Mouse (Mus musculus) hindbrain, embryonic 14.5 days (tissue): ENCODE results near the gene Usp39. TPM values are rescaled to one million over a fixed set of nuclear protein-coding genes. Genes with fewer than 3 reads are reported as not detected.

ENCODE experiments used
- ATAC-seq: fragments of 200-750 bp; cut with Nextera tagmentation; 2 replicates; pipeline ENCODE4 v1.8.0; 2017; ENCODE audit warnings: moderate number of reproducible peaks, mild to moderate bottlenecking, moderate TSS enrichment, moderate library complexity; ENCODE audit not compliant: low FRiP score
- DNase-seq: peaks from one replicate; pipeline ENCODE4 v3.0.0-alpha.2; 2015; ENCODE audit warnings: low spot score
- H3K27ac ChIP-seq: fragments of 300-500 bp; sonication (generic); 2 replicates; pipeline ENCODE4 v1.5.1; 2014; ENCODE audit warnings: mild to moderate bottlenecking, moderate library complexity
- H3K27me3 ChIP-seq: fragments of 300-500 bp; sonication (generic); 2 replicates; pipeline ENCODE4 v1.6.1; 2014; ENCODE audit warnings: mild to moderate bottlenecking, low read length, mixed read lengths; ENCODE audit not compliant: control insufficient read depth, insufficient read depth
- H3K36me3 ChIP-seq: fragments of 300-500 bp; sonication (generic); replicated peaks from 2 replicates; pipeline ENCODE4 v1.6.1; 2014; ENCODE audit not compliant: control insufficient read depth, insufficient read depth
- H3K4me1 ChIP-seq: fragments of 300-500 bp; sonication (generic); replicated peaks from 2 replicates; pipeline ENCODE4 v1.6.1; 2014; ENCODE audit warnings: antibody characterized with exemption, low read length, mixed read lengths; ENCODE audit not compliant: control insufficient read depth, insufficient read depth
- H3K4me2 ChIP-seq: fragments of 300-500 bp; sonication (generic); replicated peaks from 2 replicates; pipeline ENCODE4 v1.6.1; 2014; ENCODE audit warnings: mild to moderate bottlenecking, moderate library complexity
- H3K4me3 ChIP-seq: fragments of 300-500 bp; sonication (generic); replicated peaks from 2 replicates; pipeline ENCODE4 v1.5.1; 2014; ENCODE audit warnings: mild to moderate bottlenecking, low read length
- H3K9ac ChIP-seq: fragments of 300-500 bp; sonication (generic); 2 replicates; pipeline ENCODE4 v1.6.1; 2014
- H3K9me3 ChIP-seq: fragments of 300-500 bp; sonication (generic); 2 replicates; pipeline ENCODE4 v1.6.1; 2016; ENCODE audit warnings: low read length; ENCODE audit not compliant: control insufficient read depth
- WGBS: fragments of 180-500 bp; shearing (Covaris S2); extraction: QIAGEN DNeasy Blood & Tissue Kit; methylation state at CpG from one replicate; pipeline ENCODE4 v1.1.7; 2014; 5-methylcytosine and 5-hydroxymethylcytosine counted together
- polyA plus RNA-seq: library from polyadenylated mRNA; unstranded; fragments of >200 nt; fragmentation: Nextera tagmentation; extraction: Ambion mirVana; gene quantifications from 2 replicates; pipeline ENCODE4 v1.2.1, GENCODE M21; 2014

The Usp39 gene
- polyA plus RNA-seq, 1 experiment from 2014 or later = 54.3 TPM

GRCm38 (mm10) chr6:72374820-72375563, 30.0 kb upstream of the Usp39 start:
- DNase-seq (no peak), ATAC-seq (no peak)
- WGBS = 88% methylated on average over 15 of the region's 15 CpGs

GRCm38 (mm10) chr6:72374206-72374605, 29.2 kb upstream of the Usp39 start:
- no peaks in the 10 kb centered on the region for H3K4me1 ChIP-seq
- peaks cover 3% of the 10 kb centered on the region; the same call in 1 of the 2 replicates for H3K27me3 ChIP-seq
- 74% methylated on average over 7 of the region's 7 CpGs for WGBS
- no peaks in the 10 kb centered on the region for H3K9me3 ChIP-seq
- DNase-seq = no peak
- H3K36me3 ChIP-seq = no peaks in the 10 kb centered on the region
- H3K4me3 ChIP-seq = no peak overlapping the region
- H3K27ac ChIP-seq = no peak overlapping the region
- no peak overlapping the region for H3K4me2 ChIP-seq
- H3K9ac ChIP-seq = no peak overlapping the region
- ATAC-seq = no peak

More at GRCm38 (mm10) chr6:72374820-72375563, 30.0 kb upstream of the Usp39 start:
- Histone ChIP-seq H3K4me1 (no peaks in the 10 kb centered on the region), H3K27me3 (peaks cover 11% of the 10 kb centered on the region), H3K4me2 (no peak overlapping the region), H3K27ac (no peak overlapping the region), H3K36me3 (no peaks in the 10 kb centered on the region), H3K9ac (no peak overlapping the region), H3K9me3 (no peaks in the 10 kb centered on the region), H3K4me3 (no peak overlapping the region)

- no peak overlapping the region for H3K9ac ChIP-seq
- no peak overlapping the region for H3K4me3 ChIP-seq
- DNase-seq = no peak
- no peaks in the 10 kb centered on the region for H3K9me3 ChIP-seq
- no peaks in the 10 kb centered on the region for H3K36me3 ChIP-seq
- 93% methylated on average over 4 of the region's 4 CpGs for WGBS
- no peaks in the 10 kb centered on the region for H3K4me1 ChIP-seq
- H3K27me3 ChIP-seq = no peaks in the 10 kb centered on the region
- ATAC-seq = no peak
- H3K4me2 ChIP-seq = no peak overlapping the region
- H3K27ac ChIP-seq = no peak overlapping the region
These were observed 28.2 kb upstream of the Usp39 start for GRCm38 (mm10) chr6:72373184-72373583.

GRCm38 (mm10) chr6:72371571-72371970, 26.6 kb upstream of the Usp39 start:
- DNase-seq (no peak), ATAC-seq (no peak)
- no peak overlapping the region for H3K9ac ChIP-seq
- WGBS = 33% methylated on average over 1 of the region's 1 CpGs
- H3K4me1 ChIP-seq = no peaks in the 10 kb centered on the region
- no peak overlapping the region for H3K4me2 ChIP-seq
- H3K4me3 ChIP-seq = no peak overlapping the region
- H3K27me3 ChIP-seq = no peaks in the 10 kb centered on the region
- no peaks in the 10 kb centered on the region for H3K36me3 ChIP-seq
- no peak overlapping the region for H3K27ac ChIP-seq
- H3K9me3 ChIP-seq = no peaks in the 10 kb centered on the region

GRCm38 (mm10) chr6:72371147-72371546, 26.2 kb upstream of the Usp39 start:
- H3K27me3 ChIP-seq = no peaks in the 10 kb centered on the region
- no peaks in the 10 kb centered on the region for H3K36me3 ChIP-seq
- no peak overlapping the region for H3K4me2 ChIP-seq
- H3K9me3 ChIP-seq = no peaks in the 10 kb centered on the region
- ATAC-seq (no peak), DNase-seq (no peak)
- H3K4me1 ChIP-seq = no peaks in the 10 kb centered on the region
- no peak overlapping the region for H3K9ac ChIP-seq
- no peak overlapping the region for H3K4me3 ChIP-seq
- no peak overlapping the region for H3K27ac ChIP-seq
- 54% methylated on average over 5 of the region's 5 CpGs for WGBS

- no peak overlapping the region for H3K27ac ChIP-seq
- DNase-seq (no peak), ATAC-seq (no peak)
- H3K36me3 ChIP-seq = no peaks in the 10 kb centered on the region
- no peaks in the 10 kb centered on the region for H3K4me1 ChIP-seq
- H3K9me3 ChIP-seq = no peaks in the 10 kb centered on the region
- H3K4me2 ChIP-seq = no peak overlapping the region
- no peaks in the 10 kb centered on the region for H3K27me3 ChIP-seq
- no peak overlapping the region for H3K4me3 ChIP-seq
- WGBS = 82% methylated on average over 12 of the region's 12 CpGs
- H3K9ac ChIP-seq = no peak overlapping the region
These were observed 25.1 kb upstream of the Usp39 start for GRCm38 (mm10) chr6:72370091-72370490.

- Histone ChIP-seq H3K9me3 (no peaks in the 10 kb centered on the region), H3K4me1 (no peaks in the 10 kb centered on the region), H3K4me2 (no peak overlapping the region), H3K27me3 (no peaks in the 10 kb centered on the region), H3K9ac (no peak overlapping the region), H3K36me3 (no peaks in the 10 kb centered on the region), H3K27ac (no peak overlapping the region), H3K4me3 (no peak overlapping the region)
- 79% methylated on average over 4 of the region's 4 CpGs for WGBS
- DNase-seq (no peak), ATAC-seq (no peak)
These were observed 24.6 kb upstream of the Usp39 start for GRCm38 (mm10) chr6:72369557-72369956.

GRCm38 (mm10) chr6:72367460-72367974, 22.5 kb upstream of the Usp39 start:
- H3K9ac ChIP-seq = no peak overlapping the region
- 77% methylated on average over 4 of the region's 4 CpGs for WGBS
- no peaks in the 10 kb centered on the region for H3K4me1 ChIP-seq
- H3K4me2 ChIP-seq = no peak overlapping the region
- ATAC-seq (no peak), DNase-seq (no peak)
- no peaks in the 10 kb centered on the region for H3K27me3 ChIP-seq
- H3K9me3 ChIP-seq = no peaks in the 10 kb centered on the region
- H3K4me3 ChIP-seq = no peak overlapping the region
- H3K36me3 ChIP-seq = no peaks in the 10 kb centered on the region
- H3K27ac ChIP-seq = no peak overlapping the region

- no peak within 1 kb of the TSS for H3K4me3 ChIP-seq
- no peak within 1 kb of the TSS for H3K9ac ChIP-seq
- H3K36me3 ChIP-seq = no peaks in the 10 kb centered on the region
- no peak within 1 kb of the TSS for H3K4me2 ChIP-seq
- DNase-seq (no peak), ATAC-seq (no peak)
- H3K4me1 ChIP-seq = no peaks in the 10 kb centered on the region
- H3K27me3 ChIP-seq = no peaks in the 10 kb centered on the region
- 80% methylated on average over 4 of the region's 4 CpGs for WGBS
- no peak within 1 kb of the TSS for H3K27ac ChIP-seq
- no peaks in the 10 kb centered on the region for H3K9me3 ChIP-seq
These were observed 22.0 kb upstream of the Usp39 start, which contains the start of gene Rnf181 for GRCm38 (mm10) chr6:72366844-72367443. Rnf181 (minus strand) TSS chr6:72366956.
